Mouse (Mus musculus) liver, postnatal 0 days (tissue): ENCODE results near the gene Lemd1. TPM values are rescaled to one million over a fixed set of nuclear protein-coding genes. Genes with fewer than 3 reads are reported as not detected.
A peak's percentile ranks its signal among the peaks of the same experiment; 100 is the strongest.

ENCODE experiments used
- ATAC-seq: fragments of 200-750 bp; cut with Nextera tagmentation; 2 replicates; pipeline ENCODE4 v1.8.0; 2017; ENCODE audit warnings: mild to moderate bottlenecking, moderate library complexity
- DNase-seq: peaks from one replicate; pipeline ENCODE4 v3.0.0-alpha.2; 2016
- H3K27ac ChIP-seq: fragments of 300-500 bp; sonication (generic); 2 replicates; pipeline ENCODE4 v1.5.1; 2014; ENCODE audit warnings: antibody characterized with exemption, moderate library complexity, mild to moderate bottlenecking, low read depth
- H3K27me3 ChIP-seq: fragments of 300-500 bp; sonication (generic); 2 replicates; pipeline ENCODE4 v1.6.1; 2014; ENCODE audit warnings: low read length, control low read depth, mixed read lengths; ENCODE audit not compliant: insufficient read depth
- H3K36me3 ChIP-seq: fragments of 300-500 bp; sonication (generic); replicated peaks from 2 replicates; pipeline ENCODE4 v1.6.1; 2014; ENCODE audit warnings: mild to moderate bottlenecking, control low read depth, low read length, moderate library complexity, mixed read lengths; ENCODE audit not compliant: insufficient read depth
- H3K4me1 ChIP-seq: fragments of 300-500 bp; sonication (generic); 2 replicates; pipeline ENCODE4 v1.6.1; 2014; ENCODE audit warnings: antibody characterized with exemption, mild to moderate bottlenecking, control low read depth; ENCODE audit not compliant: insufficient read depth
- H3K4me2 ChIP-seq: fragments of 300-500 bp; sonication (generic); 2 replicates; pipeline ENCODE4 v1.6.1; 2014; ENCODE audit warnings: low read depth, mild to moderate bottlenecking, low read length, moderate library complexity, mixed read lengths
- H3K4me3 ChIP-seq: fragments of 300-500 bp; sonication (generic); 2 replicates; pipeline ENCODE4 v1.5.1; 2014; ENCODE audit warnings: low read depth, low read length
- H3K9ac ChIP-seq: fragments of 300-500 bp; sonication (generic); replicated peaks from 2 replicates; pipeline ENCODE4 v1.6.1; 2014; ENCODE audit warnings: mild to moderate bottlenecking, moderate library complexity
- H3K9me3 ChIP-seq: fragments of 300-500 bp; sonication (generic); 2 replicates; pipeline ENCODE4 v1.6.1; 2016; ENCODE audit warnings: mild to moderate bottlenecking, control low read depth, low read length, mixed read lengths
- CTCF ChIP-seq: sonication (generic); IDR thresholded peaks from 2 replicates; pipeline ENCODE4 v1.5.1; 2016; ENCODE audit warnings: antibody characterized with exemption, low read depth
- EP300 ChIP-seq: IDR thresholded peaks from 2 replicates; pipeline ENCODE4 v1.6.1; 2016; ENCODE audit warnings: antibody characterized with exemption, low read depth, mild to moderate bottlenecking
- WGBS: fragments of 180-500 bp; shearing (Covaris S2); extraction: QIAGEN DNeasy Blood & Tissue Kit; methylation state at CpG from one replicate; pipeline ENCODE4 v1.1.7; 2014; ENCODE audit not compliant: insufficient replicate concordance; 5-methylcytosine and 5-hydroxymethylcytosine counted together
- polyA plus RNA-seq: library from polyadenylated mRNA; unstranded; fragments of >200 nt; fragmentation: Nextera tagmentation; extraction: Ambion mirVana; gene quantifications from 2 replicates; pipeline ENCODE4 v1.2.1, GENCODE M21; 2015

Gene Lemd1
- polyA plus RNA-seq, 1 experiment from 2014 or later = not detected

- H3K27me3 ChIP-seq = peaks cover 4% of the 10 kb centered on the region; the same call in 1 of the 2 replicates
- no peaks in the 10 kb centered on the region for H3K4me1 ChIP-seq
- H3K4me2 ChIP-seq = no peak overlapping the region
- ATAC-seq (no peak), DNase-seq (no peak)
- TF ChIP-seq EP300 = no peak
- TF ChIP-seq CTCF = no peak
- no peaks in the 10 kb centered on the region for H3K36me3 ChIP-seq
- H3K4me3 ChIP-seq = no peak overlapping the region
- no peaks in the 10 kb centered on the region for H3K9me3 ChIP-seq
- H3K27ac ChIP-seq = no peak overlapping the region
- WGBS = 73% methylated on average over 13 of the region's 13 CpGs
- H3K9ac ChIP-seq = no peak overlapping the region
These were observed 35.3 kb downstream of the Lemd1 start for GRCm38 (mm10) chr1:132226297-132227080.

GRCm38 (mm10) chr1:132229667-132230066 lies 38.4 kb downstream of the Lemd1 start, which contains the start of gene Gm10188:
Gm10188 (minus strand) TSS chr1:132229767.
- Histone ChIP-seq H3K4me3 (no peak within 1 kb of the TSS), H3K4me1 (no peaks in the 10 kb centered on the region), H3K9ac (no peak within 1 kb of the TSS), H3K9me3 (no peaks in the 10 kb centered on the region), H3K27me3 (0 out of 2 replicates have a peak, but pooled peaks cover 3% of the 10 kb centered on the region), H3K4me2 (no peak within 1 kb of the TSS), H3K36me3 (no peaks in the 10 kb centered on the region), H3K27ac (no peak within 1 kb of the TSS)
- TF ChIP-seq CTCF (no peak), EP300 (no peak)
- ATAC-seq (no peak), DNase-seq (no peak)
- WGBS = 78% methylated on average over 3 of the region's 3 CpGs

GRCm38 (mm10) chr1:132231470-132232274 lies 40.4 kb downstream of the Lemd1 start:
- H3K27ac ChIP-seq = no peak overlapping the region
- H3K4me1 ChIP-seq = no peaks in the 10 kb centered on the region
- no peaks in the 10 kb centered on the region for H3K36me3 ChIP-seq
- no peak for TF ChIP-seq CTCF
- TF ChIP-seq EP300 = no peak
- DNase-seq (no peak), ATAC-seq (no peak)
- H3K4me3 ChIP-seq = no peak overlapping the region
- H3K4me2 ChIP-seq = no peak overlapping the region
- no peaks in the 10 kb centered on the region for H3K9me3 ChIP-seq
- no peak overlapping the region for H3K9ac ChIP-seq
- 0 out of 2 replicates have a peak, but pooled peaks cover 9% of the 10 kb centered on the region for H3K27me3 ChIP-seq
- WGBS = 58% methylated on average over 7 of the region's 7 CpGs

GRCm38 (mm10) chr1:132233566-132233965 lies 42.3 kb downstream of the Lemd1 start:
- WGBS = 17% methylated on average over 12 of the region's 12 CpGs
- DNase-seq = peak; percentile 54
- Histone ChIP-seq H3K4me2 (no peak overlapping the region), H3K27ac (no peak overlapping the region), H3K27me3 (0 out of 2 replicates have a peak, but pooled peaks cover 9% of the 10 kb centered on the region), H3K36me3 (no peaks in the 10 kb centered on the region), H3K4me3 (no peak overlapping the region), H3K9me3 (no peaks in the 10 kb centered on the region), H3K4me1 (no peaks in the 10 kb centered on the region), H3K9ac (no peak overlapping the region)
- no peak for ATAC-seq
- TF ChIP-seq CTCF = no peak
- TF ChIP-seq EP300 = no peak

GRCm38 (mm10) chr1:132234757-132235273 lies 43.6 kb downstream of the Lemd1 start:
- Histone ChIP-seq H3K4me1 (no peaks in the 10 kb centered on the region), H3K4me2 (no peak overlapping the region), H3K9me3 (no peaks in the 10 kb centered on the region), H3K27ac (no peak overlapping the region), H3K9ac (no peak overlapping the region), H3K4me3 (no peak overlapping the region), H3K36me3 (no peaks in the 10 kb centered on the region), H3K27me3 (0 out of 2 replicates have a peak, but pooled peaks cover 9% of the 10 kb centered on the region)
- TF ChIP-seq EP300 (no peak), CTCF (no peak)
- WGBS = 58% methylated on average over 9 of the region's 9 CpGs
- ATAC-seq = no peak
- DNase-seq = peak; percentile 7
